Mouse (Mus musculus) liver, embryonic 15.5 days (tissue): ENCODE measurements around the gene Mat1a. TPM values are rescaled to one million over a fixed set of nuclear protein-coding genes. Genes with fewer than 3 reads are reported as not detected.

Experiments used
- ATAC-seq: fragments of 200-750 bp; cut with Nextera tagmentation; 2 replicates; pipeline ENCODE4 v1.8.0; 2017; ENCODE audit warnings: moderate number of reproducible peaks, mild to moderate bottlenecking, moderate library complexity; ENCODE audit not compliant: insufficient read depth
- H3K27ac ChIP-seq: fragments of 300-500 bp; sonication (generic); replicated peaks from 2 replicates; pipeline ENCODE4 v1.5.1; 2015; ENCODE audit warnings: mild to moderate bottlenecking, inconsistent platforms
- H3K27me3 ChIP-seq: fragments of 300-500 bp; sonication (generic); 2 replicates; pipeline ENCODE4 v1.6.1; 2015; ENCODE audit warnings: mild to moderate bottlenecking, inconsistent platforms
- H3K36me3 ChIP-seq: fragments of 300-500 bp; sonication (generic); replicated peaks from 2 replicates; pipeline ENCODE4 v1.6.1; 2015; ENCODE audit warnings: moderate library complexity, mild to moderate bottlenecking, inconsistent platforms
- H3K4me1 ChIP-seq: fragments of 300-500 bp; sonication (generic); replicated peaks from 2 replicates; pipeline ENCODE4 v1.6.1; 2015; ENCODE audit warnings: inconsistent platforms
- H3K4me2 ChIP-seq: fragments of 300-500 bp; sonication (generic); 2 replicates; pipeline ENCODE4 v1.6.1; 2015; ENCODE audit warnings: moderate library complexity, mild to moderate bottlenecking, inconsistent platforms
- H3K4me3 ChIP-seq: fragments of 300-500 bp; sonication (generic); replicated peaks from 2 replicates; pipeline ENCODE4 v1.5.1; 2015; ENCODE audit warnings: mild to moderate bottlenecking, inconsistent platforms
- H3K9ac ChIP-seq: fragments of 300-500 bp; sonication (generic); 2 replicates; pipeline ENCODE4 v1.6.1; 2015; ENCODE audit warnings: moderate library complexity, mild to moderate bottlenecking, inconsistent platforms
- H3K9me3 ChIP-seq: fragments of 300-500 bp; sonication (generic); replicated peaks from 2 replicates; pipeline ENCODE4 v1.6.1; 2016; ENCODE audit warnings: inconsistent platforms
- WGBS: fragments of 180-500 bp; shearing (Covaris S2); methylation state at CpG from one replicate; pipeline ENCODE4 v1.1.7; 2015; ENCODE audit warnings: mixed read lengths; ENCODE audit not compliant: insufficient replicate concordance; 5-methylcytosine and 5-hydroxymethylcytosine counted together
- polyA plus RNA-seq: library from polyadenylated mRNA; unstranded; fragments of >200 nt; fragmentation: Nextera tagmentation; extraction: Ambion mirVana; gene quantifications from 2 replicates; pipeline ENCODE4 v1.2.1, GENCODE M21; 2015

Gene Mat1a
- polyA plus RNA-seq, result 55.9 and 83.9 TPM in 2 replicates

DNA sequence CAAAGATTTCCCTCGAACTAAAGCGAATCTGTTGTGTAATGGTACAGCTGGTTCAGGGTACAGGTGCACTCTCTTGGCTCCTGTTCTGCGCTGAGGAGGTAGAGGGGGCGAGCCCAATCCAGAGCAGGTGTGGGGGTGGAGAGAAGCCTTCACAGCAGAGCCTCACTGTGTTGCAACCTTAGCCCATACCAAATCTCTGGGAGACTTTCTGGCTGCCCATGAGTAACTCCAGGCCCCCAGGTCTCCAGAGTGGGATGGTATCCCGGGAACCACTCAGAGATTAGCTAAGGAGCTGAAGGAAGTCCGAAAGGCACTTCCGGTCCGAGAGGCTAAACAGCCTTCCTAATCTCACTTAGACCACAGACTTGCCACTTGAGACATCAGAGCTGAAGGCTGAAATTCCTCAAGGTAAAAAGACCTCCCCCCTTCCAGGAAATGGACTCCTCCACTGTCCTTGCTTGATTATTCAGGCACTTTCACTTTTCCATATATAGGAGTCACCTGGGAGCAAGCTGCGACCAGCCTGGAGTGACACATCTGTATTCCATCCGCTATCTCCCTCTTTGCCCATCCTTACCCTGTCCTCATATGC, at the start of gene Mat1a:
Mat1a (plus strand) TSS at position 183 of the 592 bp plus-strand sequence.
- peak within 1 kb of the TSS; percentile 26 for H3K4me3 ChIP-seq
- ATAC-seq, result peak; percentile 93
- no peaks in the 10 kb centered on the region for H3K36me3 ChIP-seq

GRCm38 (mm10) chr14:41065168-41065567, 39.7 kb upstream of the Mat1a start:
- Histone ChIP-seq H3K27ac (no peak overlapping the region), H3K27me3 (no peaks in the 10 kb centered on the region), H3K9ac (no peak overlapping the region), H3K4me2 (peak overlapping the region; percentile 8; the same call in 1 of the 2 replicates), H3K4me1 (peaks cover 19% of the 10 kb centered on the region), H3K4me3 (no peak overlapping the region), H3K9me3 (no peaks in the 10 kb centered on the region), H3K36me3 (no peaks in the 10 kb centered on the region)
- WGBS, result 20% methylated on average over 2 of the region's 2 CpGs
- peak; percentile 97 for ATAC-seq

More for the DNA sequence above, at the start of gene Mat1a:
- Histone ChIP-seq H3K4me1 (no peaks in the 10 kb centered on the region), H3K4me2 (peak within 1 kb of the TSS; percentile 31; the same call in 1 of the 2 replicates), H3K9ac (no peak within 1 kb of the TSS), H3K27ac (peak within 1 kb of the TSS; percentile 26), H3K27me3 (no peaks in the 10 kb centered on the region), H3K9me3 (no peaks in the 10 kb centered on the region)
- 55% methylated on average over 10 of the region's 10 CpGs for WGBS

DNA sequence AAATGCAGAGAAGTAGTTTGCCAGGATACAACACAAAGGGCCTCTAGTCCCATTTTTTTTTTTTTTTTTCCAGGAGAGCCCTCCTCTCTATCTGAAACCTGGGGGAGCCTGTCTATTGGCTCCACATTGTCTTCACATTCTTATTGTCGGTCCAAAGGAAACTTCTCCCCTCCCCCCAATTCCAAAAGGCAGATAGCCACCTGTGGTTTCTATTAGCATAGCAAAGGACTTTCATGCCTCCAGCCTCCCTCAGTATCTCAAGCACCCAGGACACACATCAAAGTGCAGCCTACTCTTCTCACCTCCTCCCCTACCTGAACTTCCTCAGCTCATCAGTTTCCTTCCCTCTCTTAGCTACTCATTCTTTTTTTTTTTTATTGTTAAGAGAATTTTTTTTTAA, 38.4 kb upstream of the Mat1a start:
- Histone ChIP-seq H3K9ac (no peak overlapping the region), H3K36me3 (no peaks in the 10 kb centered on the region), H3K4me3 (no peak overlapping the region), H3K27me3 (no peaks in the 10 kb centered on the region), H3K4me2 (no peak overlapping the region), H3K9me3 (no peaks in the 10 kb centered on the region), H3K4me1 (peaks cover 24% of the 10 kb centered on the region), H3K27ac (no peak overlapping the region)
- ATAC-seq, result no peak
- WGBS, result 13% methylated on average over 1 of the region's 1 CpGs

- Histone ChIP-seq H3K4me1 (peaks cover 30% of the 10 kb centered on the region), H3K4me2 (no peak within 1 kb of the TSS), H3K9ac (no peak within 1 kb of the TSS), H3K27ac (no peak within 1 kb of the TSS), H3K9me3 (no peaks in the 10 kb centered on the region), H3K27me3 (peaks cover 16% of the 10 kb centered on the region), H3K4me3 (no peak within 1 kb of the TSS), H3K36me3 (no peaks in the 10 kb centered on the region)
- ATAC-seq, result no peak
Observed at GRCm38 (mm10) chr14:41069108-41069507, 35.7 kb upstream of the Mat1a start, which contains the start of gene Dydc2. Gene Dydc2, minus strand, starts transcription at chr14:41069208.

DNA sequence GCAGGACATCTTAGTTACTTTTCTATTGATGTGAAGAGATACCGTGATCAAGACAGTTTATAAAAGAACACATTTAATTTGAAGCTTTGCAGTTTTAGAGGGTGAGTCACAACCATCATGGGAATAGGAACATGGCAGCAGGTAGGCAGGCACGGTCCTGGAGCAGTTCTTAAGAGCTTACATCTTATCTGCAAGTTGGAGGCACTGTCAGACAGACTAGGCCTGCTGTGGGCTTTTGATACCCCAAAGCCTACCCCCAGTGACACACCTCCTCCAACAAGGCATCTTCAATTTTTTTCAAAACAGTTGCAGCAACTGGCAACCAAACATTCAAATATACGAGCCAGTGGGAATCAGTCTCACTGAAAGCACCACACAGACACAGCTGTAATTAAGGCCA, 34.5 kb upstream of the Mat1a start:
- peaks cover 22% of the 10 kb centered on the region for H3K4me1 ChIP-seq
- 42% methylated on average over 3 of the region's 3 CpGs for WGBS
- H3K9ac ChIP-seq, result no peak overlapping the region
- no peak overlapping the region for H3K27ac ChIP-seq
- no peaks in the 10 kb centered on the region for H3K9me3 ChIP-seq
- H3K4me3 ChIP-seq, result no peak overlapping the region
- peak; percentile 51; the same call in 1 of the 2 replicates for ATAC-seq
- peaks cover 16% of the 10 kb centered on the region for H3K27me3 ChIP-seq
- H3K4me2 ChIP-seq, result no peak overlapping the region
- no peaks in the 10 kb centered on the region for H3K36me3 ChIP-seq

DNA sequence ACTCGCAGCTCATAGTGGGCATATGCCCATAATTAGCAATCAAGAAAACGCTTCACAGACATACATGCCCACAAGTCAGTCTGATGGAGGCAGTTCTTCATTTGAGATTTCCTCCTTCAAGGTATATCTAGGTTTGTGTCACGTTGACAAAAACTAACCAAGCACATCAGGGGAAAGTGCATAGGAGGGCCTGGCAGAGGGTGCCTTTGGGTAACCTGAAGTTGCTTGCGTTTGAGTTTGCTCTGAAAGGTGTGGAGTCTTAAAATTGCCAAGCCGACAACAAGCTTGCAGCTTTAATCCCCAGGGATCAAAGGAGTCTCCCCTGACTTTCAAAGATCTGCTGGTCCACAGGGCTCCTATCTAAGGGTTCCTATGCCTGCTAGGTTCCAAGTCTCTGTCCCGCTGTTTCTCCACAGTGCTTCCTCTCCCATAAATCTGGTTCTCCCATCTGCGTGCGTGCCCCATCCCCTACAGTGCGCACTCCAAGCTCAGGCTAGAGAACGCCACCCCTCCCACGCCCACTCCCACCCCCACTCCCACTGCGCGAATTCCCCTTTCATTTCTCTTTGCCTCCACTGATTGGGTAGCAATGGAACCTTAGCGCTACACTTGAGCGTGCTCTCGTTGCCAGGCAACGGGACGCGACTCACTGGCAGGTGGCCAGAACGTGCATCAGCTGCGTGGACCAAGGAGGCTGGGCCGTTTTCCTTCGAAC, 32.4 kb upstream of the Mat1a start, which contains the start of gene Dydc1:
Dydc1 (plus strand) TSS at position 683 of the 715 bp plus-strand sequence.
- 12% methylated on average over 23 of the region's 23 CpGs for WGBS
- H3K9ac ChIP-seq, result no peak within 1 kb of the TSS
- peaks cover 11% of the 10 kb centered on the region; the same call in 1 of the 2 replicates for H3K4me1 ChIP-seq
- peaks cover 16% of the 10 kb centered on the region for H3K27me3 ChIP-seq
- peak within 1 kb of the TSS; percentile 58 for H3K4me2 ChIP-seq
- peak within 1 kb of the TSS; percentile 39 for H3K4me3 ChIP-seq
- no peaks in the 10 kb centered on the region for H3K9me3 ChIP-seq
- ATAC-seq, result no peak
- no peaks in the 10 kb centered on the region for H3K36me3 ChIP-seq
- H3K27ac ChIP-seq, result no peak within 1 kb of the TSS

DNA sequence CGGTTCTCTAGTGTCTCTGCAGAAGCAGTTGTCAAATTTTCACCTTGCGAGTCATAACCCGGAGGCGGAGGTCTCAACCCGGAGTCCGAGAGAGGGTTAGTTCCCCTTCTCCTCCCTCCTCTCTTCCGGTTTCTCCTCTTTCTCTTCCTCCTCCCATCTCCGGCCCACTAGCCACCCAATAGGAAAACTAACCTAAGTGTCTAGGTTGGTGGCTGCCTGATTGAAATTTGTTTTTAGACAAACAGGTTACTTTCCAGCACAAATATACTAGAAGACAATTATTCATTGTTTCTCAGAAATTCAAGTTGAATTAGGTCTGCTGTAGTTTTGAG, 31.9 kb upstream of the Mat1a start:
- no peak for ATAC-seq
- no peaks in the 10 kb centered on the region for H3K9me3 ChIP-seq
- WGBS, result under 1% methylated on average over 8 of the region's 8 CpGs
- peak overlapping the region; percentile 39 for H3K4me3 ChIP-seq
- H3K4me2 ChIP-seq, result peak overlapping the region; percentile 58
- H3K36me3 ChIP-seq, result no peaks in the 10 kb centered on the region
- H3K27me3 ChIP-seq, result peaks cover 16% of the 10 kb centered on the region
- H3K9ac ChIP-seq, result no peak overlapping the region
- H3K27ac ChIP-seq, result no peak overlapping the region
- H3K4me1 ChIP-seq, result peaks cover 11% of the 10 kb centered on the region; the same call in 1 of the 2 replicates

GRCm38 (mm10) chr14:41082408-41082807, 22.4 kb upstream of the Mat1a start:
- 58% methylated on average over 2 of the region's 2 CpGs for WGBS
- H3K4me3 ChIP-seq, result no peak overlapping the region
- H3K9ac ChIP-seq, result no peak overlapping the region
- H3K27me3 ChIP-seq, result no peaks in the 10 kb centered on the region
- H3K9me3 ChIP-seq, result no peaks in the 10 kb centered on the region
- no peak overlapping the region for H3K27ac ChIP-seq
- no peaks in the 10 kb centered on the region for H3K36me3 ChIP-seq
- H3K4me1 ChIP-seq, result no peaks in the 10 kb centered on the region
- H3K4me2 ChIP-seq, result no peak overlapping the region
- no peak for ATAC-seq

DNA sequence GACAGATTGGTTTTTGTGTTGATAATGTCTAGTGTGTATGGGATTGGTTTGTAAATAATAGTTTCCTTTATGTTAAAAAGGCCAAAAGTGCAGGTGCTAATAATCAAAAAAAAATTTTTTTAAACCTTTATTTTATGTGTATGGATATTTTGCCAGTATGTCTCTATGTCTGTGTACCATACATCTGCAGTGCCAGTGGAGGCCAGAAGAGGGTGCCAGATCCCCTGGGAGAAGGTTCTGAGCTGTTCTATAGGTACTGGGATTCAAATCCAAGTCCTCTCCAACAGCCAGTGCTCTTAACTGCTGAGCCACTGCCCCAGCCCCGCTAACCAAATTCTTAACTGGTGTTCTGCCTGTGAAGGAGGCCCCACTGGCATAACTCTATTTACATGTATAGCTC, 17.3 kb upstream of the Mat1a start:
- WGBS, result 56% methylated on average over 1 of the region's 1 CpGs
- no peak overlapping the region for H3K9ac ChIP-seq
- no peaks in the 10 kb centered on the region for H3K36me3 ChIP-seq
- no peaks in the 10 kb centered on the region for H3K9me3 ChIP-seq
- H3K27ac ChIP-seq, result no peak overlapping the region
- no peaks in the 10 kb centered on the region for H3K27me3 ChIP-seq
- H3K4me3 ChIP-seq, result no peak overlapping the region
- H3K4me2 ChIP-seq, result no peak overlapping the region
- no peak for ATAC-seq
- no peaks in the 10 kb centered on the region for H3K4me1 ChIP-seq

DNA sequence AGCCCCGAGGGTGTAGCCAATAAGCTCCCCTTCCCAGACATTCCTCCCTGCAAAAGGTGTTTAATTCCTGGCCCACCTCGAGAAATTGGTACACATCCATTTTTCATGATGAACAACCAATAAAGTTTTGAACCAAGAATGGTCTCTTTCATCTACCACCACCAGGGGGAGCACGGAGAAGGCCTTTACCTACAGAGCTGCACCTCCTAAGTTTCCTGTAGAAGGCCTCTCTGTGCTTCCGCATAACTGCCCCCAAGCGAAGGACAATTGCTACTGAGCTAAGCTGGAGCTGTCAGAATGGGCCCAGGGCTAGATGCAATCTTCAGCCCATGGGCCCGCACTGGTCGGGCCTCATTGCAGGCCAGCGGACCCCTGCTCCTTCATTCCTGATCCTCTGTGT, 14.1 kb upstream of the Mat1a start:
- Histone ChIP-seq H3K4me2 (no peak overlapping the region), H3K36me3 (no peaks in the 10 kb centered on the region), H3K4me3 (no peak overlapping the region), H3K4me1 (no peaks in the 10 kb centered on the region), H3K9me3 (no peaks in the 10 kb centered on the region), H3K27me3 (no peaks in the 10 kb centered on the region), H3K27ac (no peak overlapping the region), H3K9ac (no peak overlapping the region)
- no peak for ATAC-seq
- WGBS, result 39% methylated on average over 8 of the region's 8 CpGs

DNA sequence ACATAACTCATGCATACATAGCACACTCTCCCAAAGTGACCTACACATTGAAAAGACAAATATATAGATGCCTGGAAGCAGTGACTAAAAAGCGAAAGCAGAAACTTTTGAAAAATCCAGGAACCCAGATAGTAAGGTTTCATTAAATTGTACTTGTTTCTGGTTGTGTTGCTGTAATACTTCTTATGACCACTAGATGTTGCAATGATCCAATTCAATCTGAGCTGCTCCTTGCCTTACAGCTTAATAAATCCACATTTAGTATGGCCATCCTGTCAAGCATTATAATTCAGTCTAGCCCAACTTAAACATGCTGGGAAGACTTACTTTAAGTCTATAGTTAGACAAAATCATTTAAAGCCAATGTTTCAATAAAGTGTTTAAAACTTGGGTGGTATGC, 10.7 kb upstream of the Mat1a start:
- ATAC-seq, result no peak
- Histone ChIP-seq H3K9ac (no peak overlapping the region), H3K27ac (no peak overlapping the region), H3K4me3 (no peak overlapping the region), H3K4me2 (no peak overlapping the region), H3K9me3 (no peaks in the 10 kb centered on the region), H3K27me3 (no peaks in the 10 kb centered on the region), H3K36me3 (no peaks in the 10 kb centered on the region), H3K4me1 (no peaks in the 10 kb centered on the region)
- WGBS, result 21% methylated on average over 1 of the region's 1 CpGs
